Mouse (Mus musculus) myocyte (in vitro differentiated cells): ENCODE measurements around the gene Slc39a11.

Source experiments
- E2F4 ChIP-seq: IDR thresholded peaks from one replicate; pipeline ENCODE4 v1.6.1; 2011; ENCODE audit warnings: mild to moderate bottlenecking, control low read depth, moderate library complexity; ENCODE audit not compliant: insufficient read depth
- POLR2A ChIP-seq: IDR thresholded peaks from one replicate; pipeline ENCODE4 v1.6.1; 2011; ENCODE audit warnings: low read depth, mild to moderate bottlenecking, control low read depth, moderate library complexity; ENCODE audit not compliant: insufficient read length

DNA sequence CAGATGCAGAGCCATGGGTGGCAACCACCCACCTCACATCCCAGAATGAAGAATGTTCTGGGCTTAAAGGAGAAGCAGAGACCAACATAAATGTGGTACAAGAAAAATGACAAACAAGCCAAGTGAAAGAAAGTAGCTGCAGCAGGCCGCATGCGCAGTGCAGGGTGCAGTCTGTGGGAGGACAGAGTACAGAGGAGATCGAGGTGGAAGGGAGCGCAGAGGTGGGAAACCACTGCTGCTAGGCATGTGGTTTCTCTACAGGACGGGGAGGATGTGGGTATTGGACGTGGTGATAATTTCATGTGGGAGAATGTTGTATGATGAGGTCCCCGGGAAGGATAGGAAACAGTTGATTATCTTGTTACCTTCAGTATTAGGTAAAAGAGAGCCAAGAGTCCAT, 287.3 kb downstream of the Slc39a11 start:
- TF ChIP-seq POLR2A (no peak), E2F4 (no peak)
